Mouse (Mus musculus): ENCODE measurements around the gene Cacna1d. TPM values are rescaled to one million over a fixed set of nuclear protein-coding genes. Genes with fewer than 3 reads are reported as not detected.

The Cacna1d gene
- polyA plus RNA-seq, 1 experiment: not detected

- Histone ChIP-seq H3ac (ENCODE audit: control insufficient read depth, insufficient read length, low read depth) (no peak overlapping the region), H3K79me2 (ENCODE audit: control insufficient read depth, insufficient read depth) (no peaks in the 10 kb centered on the region), H3K79me3 (ENCODE audit: low read depth) (no peaks in the 10 kb centered on the region), H3K36me3 (ENCODE audit: control insufficient read depth, insufficient read depth) (no peaks in the 10 kb centered on the region), H3K27me3 (ENCODE audit: control insufficient read depth, insufficient read depth, insufficient read length) (peaks cover 5% of the 10 kb centered on the region), H3K4me3 (ENCODE audit: insufficient read depth, poor library complexity, severe bottlenecking) (no peak overlapping the region)
- no peak for TF ChIP-seq MYOD1 (IDR thresholded peaks at IDR 0.05; ENCODE audit: control insufficient read depth, insufficient read length, low read depth)
- TF ChIP-seq USF1 (IDR thresholded peaks at IDR 0.05; ENCODE audit: low read depth): no peak
- TF ChIP-seq CEBPB (IDR thresholded peaks at IDR 0.05; ENCODE audit: low read depth): no peak
- TF ChIP-seq CTCF (IDR thresholded peaks at IDR 0.05; ENCODE audit: control insufficient read depth, insufficient read depth, insufficient read length): no peak
- no peak for TF ChIP-seq FOSL1 (IDR thresholded peaks at IDR 0.05; ENCODE audit: insufficient read depth, low read length, poor library complexity, severe bottlenecking)
- no peak for TF ChIP-seq MYOG (IDR thresholded peaks at IDR 0.05; ENCODE audit: control insufficient read depth, extremely low read depth, insufficient read length)
- no peak for TF ChIP-seq MAX (IDR thresholded peaks at IDR 0.05)
Observed at GRCm38 (mm10) chr14:30360004-30360403, 131.3 kb downstream of the Cacna1d start.

- Histone ChIP-seq H3K79me2 (ENCODE audit: control insufficient read depth, insufficient read depth) (no peaks in the 10 kb centered on the region), H3K4me3 (ENCODE audit: insufficient read depth, poor library complexity, severe bottlenecking) (no peak overlapping the region), H3K36me3 (ENCODE audit: control insufficient read depth, insufficient read depth) (no peaks in the 10 kb centered on the region), H3K79me3 (ENCODE audit: low read depth) (no peaks in the 10 kb centered on the region), H3K27me3 (ENCODE audit: control insufficient read depth, insufficient read depth, insufficient read length) (peaks cover 12% of the 10 kb centered on the region), H3ac (ENCODE audit: control insufficient read depth, insufficient read length, low read depth) (no peak overlapping the region)
- TF ChIP-seq USF1 (IDR thresholded peaks at IDR 0.05; ENCODE audit: low read depth) (no peak), CEBPB (IDR thresholded peaks at IDR 0.05; ENCODE audit: low read depth) (no peak), CTCF (IDR thresholded peaks at IDR 0.05; ENCODE audit: control insufficient read depth, insufficient read depth, insufficient read length) (no peak), FOSL1 (IDR thresholded peaks at IDR 0.05; ENCODE audit: insufficient read depth, low read length, poor library complexity, severe bottlenecking) (no peak), MAX (IDR thresholded peaks at IDR 0.05) (no peak), MYOG (IDR thresholded peaks at IDR 0.05; ENCODE audit: control insufficient read depth, extremely low read depth, insufficient read length) (no peak), MYOD1 (IDR thresholded peaks at IDR 0.05; ENCODE audit: control insufficient read depth, insufficient read length, low read depth) (no peak)
Observed at GRCm38 (mm10) chr14:30358028-30358427, 133.2 kb downstream of the Cacna1d start.

- H3ac ChIP-seq (ENCODE audit: control insufficient read depth, insufficient read length, low read depth): no peak overlapping the region
Observed at GRCm38 (mm10) chr14:30356456-30356855, 134.8 kb downstream of the Cacna1d start.

GRCm38 (mm10) chr14:30354761-30355160 lies 136.5 kb downstream of the Cacna1d start:
- no peak overlapping the region for H3ac ChIP-seq (ENCODE audit: control insufficient read depth, insufficient read length, low read depth)
- peaks cover 38% of the 10 kb centered on the region for H3K27me3 ChIP-seq (ENCODE audit: control insufficient read depth, insufficient read depth, insufficient read length)
- H3K4me3 ChIP-seq (ENCODE audit: insufficient read depth, poor library complexity, severe bottlenecking): no peak overlapping the region

More at GRCm38 (mm10) chr14:30356456-30356855, 134.8 kb downstream of the Cacna1d start:
- Histone ChIP-seq H3K27me3 (ENCODE audit: control insufficient read depth, insufficient read depth, insufficient read length) (peaks cover 27% of the 10 kb centered on the region), H3K79me3 (ENCODE audit: low read depth) (no peaks in the 10 kb centered on the region), H3K79me2 (ENCODE audit: control insufficient read depth, insufficient read depth) (no peaks in the 10 kb centered on the region), H3K36me3 (ENCODE audit: control insufficient read depth, insufficient read depth) (no peaks in the 10 kb centered on the region), H3K4me3 (ENCODE audit: insufficient read depth, poor library complexity, severe bottlenecking) (no peak overlapping the region)
- TF ChIP-seq CEBPB (IDR thresholded peaks at IDR 0.05; ENCODE audit: low read depth) (no peak), MYOD1 (IDR thresholded peaks at IDR 0.05; ENCODE audit: control insufficient read depth, insufficient read length, low read depth) (no peak), MAX (IDR thresholded peaks at IDR 0.05) (no peak), CTCF (IDR thresholded peaks at IDR 0.05; ENCODE audit: control insufficient read depth, insufficient read depth, insufficient read length) (no peak), FOSL1 (IDR thresholded peaks at IDR 0.05; ENCODE audit: insufficient read depth, low read length, poor library complexity, severe bottlenecking) (no peak), USF1 (IDR thresholded peaks at IDR 0.05; ENCODE audit: low read depth) (no peak), MYOG (IDR thresholded peaks at IDR 0.05; ENCODE audit: control insufficient read depth, extremely low read depth, insufficient read length) (no peak)

GRCm38 (mm10) chr14:30354127-30354463 lies 137.2 kb downstream of the Cacna1d start:
- peaks cover 44% of the 10 kb centered on the region for H3K27me3 ChIP-seq (ENCODE audit: control insufficient read depth, insufficient read depth, insufficient read length)

More at GRCm38 (mm10) chr14:30354761-30355160, 136.5 kb downstream of the Cacna1d start:
- Histone ChIP-seq H3K36me3 (ENCODE audit: control insufficient read depth, insufficient read depth) (no peaks in the 10 kb centered on the region), H3K79me2 (ENCODE audit: control insufficient read depth, insufficient read depth) (no peaks in the 10 kb centered on the region), H3K79me3 (ENCODE audit: low read depth) (no peaks in the 10 kb centered on the region)
- TF ChIP-seq USF1 (IDR thresholded peaks at IDR 0.05; ENCODE audit: low read depth) (no peak), CEBPB (IDR thresholded peaks at IDR 0.05; ENCODE audit: low read depth) (no peak)

More at GRCm38 (mm10) chr14:30354127-30354463, 137.2 kb downstream of the Cacna1d start:
- Histone ChIP-seq H3K4me3 (ENCODE audit: insufficient read depth, poor library complexity, severe bottlenecking) (no peak overlapping the region), H3K79me2 (ENCODE audit: control insufficient read depth, insufficient read depth) (no peaks in the 10 kb centered on the region), H3K79me3 (ENCODE audit: low read depth) (no peaks in the 10 kb centered on the region), H3ac (ENCODE audit: control insufficient read depth, insufficient read length, low read depth) (no peak overlapping the region), H3K36me3 (ENCODE audit: control insufficient read depth, insufficient read depth) (no peaks in the 10 kb centered on the region)
- TF ChIP-seq MYOD1 (IDR thresholded peaks at IDR 0.05; ENCODE audit: control insufficient read depth, insufficient read length, low read depth) (no peak), FOSL1 (IDR thresholded peaks at IDR 0.05; ENCODE audit: insufficient read depth, low read length, poor library complexity, severe bottlenecking) (no peak), CTCF (IDR thresholded peaks at IDR 0.05; ENCODE audit: control insufficient read depth, insufficient read depth, insufficient read length) (no peak), MAX (IDR thresholded peaks at IDR 0.05) (no peak), MYOG (IDR thresholded peaks at IDR 0.05; ENCODE audit: control insufficient read depth, extremely low read depth, insufficient read length) (no peak), USF1 (IDR thresholded peaks at IDR 0.05; ENCODE audit: low read depth) (no peak), CEBPB (IDR thresholded peaks at IDR 0.05; ENCODE audit: low read depth) (no peak)
